Mouse (Mus musculus) C2C12 (cell line): ENCODE results near the gene Cox5a.

Source experiments
- CEBPB ChIP-seq: IDR thresholded peaks from one replicate; pipeline ENCODE4 v1.6.1; 2011; ENCODE audit warnings: low read depth, mild to moderate bottlenecking, control low read depth, moderate library complexity
- CTCF ChIP-seq: IDR thresholded peaks from one replicate; pipeline ENCODE4 v1.5.1; 2011; ENCODE audit not compliant: control insufficient read depth, insufficient read depth, insufficient read length
- MAX ChIP-seq: IDR thresholded peaks from one replicate; pipeline ENCODE4 v1.6.1; 2011; ENCODE audit warnings: mild to moderate bottlenecking, control low read depth
- MYOD1 ChIP-seq: IDR thresholded peaks from one replicate; pipeline ENCODE4 v1.6.1; 2011; ENCODE audit warnings: low read depth; ENCODE audit not compliant: control insufficient read depth, insufficient read length
- USF1 ChIP-seq: IDR thresholded peaks from one replicate; pipeline ENCODE4 v1.6.1; 2011; ENCODE audit warnings: low read depth, mild to moderate bottlenecking, control low read depth, moderate library complexity

DNA sequence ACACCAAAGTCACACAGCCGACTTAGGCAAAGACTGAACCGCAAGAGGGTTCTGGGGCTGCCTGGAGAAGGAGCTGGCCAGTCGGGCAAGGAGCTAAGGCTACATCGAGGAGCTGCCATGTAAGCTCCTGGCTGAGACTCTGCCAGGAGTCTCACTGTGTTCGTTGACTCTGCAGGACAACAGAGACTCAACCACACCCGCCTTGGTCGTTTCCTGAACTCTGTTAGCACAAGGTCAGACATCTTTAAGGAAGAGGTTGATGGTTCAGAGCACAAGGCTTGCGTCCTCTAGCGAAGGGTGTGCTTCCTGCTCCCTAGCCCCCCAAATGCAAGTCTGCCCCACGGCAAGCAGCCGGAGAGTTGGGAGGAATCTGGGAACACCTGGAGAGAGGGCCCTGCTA is 26.8 kb downstream of the Cox5a start:
- no peak for TF ChIP-seq CTCF
- TF ChIP-seq USF1, result no peak
- TF ChIP-seq CEBPB, result no peak
- no peak for TF ChIP-seq MAX
- TF ChIP-seq MYOD1, result no peak
